Comparison of ENCODE assay signal across 8 mouse cellular contexts in the genomic region with DNA sequence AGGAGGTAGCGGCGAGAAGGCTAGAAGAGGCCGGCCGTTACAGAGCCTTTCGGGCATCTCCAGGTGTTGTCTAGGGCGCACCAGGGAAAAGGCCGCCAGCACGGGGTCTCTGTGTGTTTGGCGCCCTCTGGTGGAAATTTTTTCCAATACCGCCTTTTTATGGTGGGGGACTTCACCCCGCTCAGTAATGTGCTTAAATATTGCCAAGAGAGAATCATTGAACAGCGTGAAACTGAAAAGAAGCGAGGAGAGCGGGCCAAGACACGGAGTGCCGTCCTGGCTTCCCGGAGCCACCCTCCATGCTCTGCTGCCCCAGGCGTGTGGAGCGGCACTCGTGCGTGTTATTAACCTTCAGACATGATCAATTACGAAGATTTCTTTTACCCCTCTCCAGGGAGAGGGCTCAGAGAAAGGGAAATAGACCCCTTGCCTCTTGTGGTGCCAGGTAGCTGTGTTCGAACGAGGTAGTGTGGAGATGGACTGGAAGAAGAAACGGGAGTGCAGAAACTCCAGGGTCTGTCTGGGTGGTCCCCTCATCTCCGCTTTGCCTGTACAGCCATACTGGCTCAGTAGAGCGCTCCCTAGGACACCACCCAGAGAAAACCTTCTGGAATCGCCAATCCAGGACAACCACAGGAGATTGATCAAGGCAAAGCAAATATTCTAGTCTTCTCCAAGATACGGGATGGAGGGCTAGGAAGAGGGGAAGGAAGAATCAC. TPM values are rescaled to one million over a fixed set of nuclear protein-coding genes. Genes with fewer than 3 reads are reported as not detected.
A peak's percentile ranks its signal among the peaks of the same experiment; 100 is the strongest.
DNase-seq lines count a peak whose midpoint lies in the region; ATAC-seq and TF ChIP-seq lines count a peak whose summit lies in the region.

No protein-coding gene starts in this region.

- peak in 1 of 2 experiments; percentile 51 for DNase-seq in spleen, adult 2 months (ENCODE audit: low read depth in 1 of 2, low spot score in 2 of 2)
- no peak for DNase-seq in spleen, adult 12 weeks (ENCODE audit: low spot score)
- DNase-seq in adrenal gland, postnatal 36 days, result peak; percentile 43 to 69
- DNase-seq in kidney, adult 8-10 months, result peak; percentile 13 to 43
- DNase-seq in lung, adult 2 months, result peak; percentile 28
- peak; percentile 85 for DNase-seq in retina, embryonic 14.5 days (ENCODE audit: low spot score)

- no peak overlapping the region for H3K27ac ChIP-seq in spleen, adult 2 months (ENCODE audit: insufficient read depth, low read length)
- H3K27ac ChIP-seq in forebrain, embryonic 16.5 days (ENCODE audit: low read length), result peak overlapping the region; percentile 94

- H3K4me1 ChIP-seq in spleen, adult 2 months (ENCODE audit: control insufficient read depth, insufficient read depth, insufficient read length), result peaks cover 17% of the 10 kb centered on the region
- peaks cover 29% of the 10 kb centered on the region for H3K4me1 ChIP-seq in forebrain, embryonic 16.5 days (replicated peaks; ENCODE audit: control insufficient read depth, insufficient read depth, low read length)
- no peaks in the 10 kb centered on the region for H3K4me1 ChIP-seq in lung, adult 2 months (ENCODE audit: control insufficient read depth, insufficient read depth, low read length)

- no peaks in the 10 kb centered on the region for H3K9me3 ChIP-seq in forebrain, embryonic 16.5 days (ENCODE audit: control insufficient read depth, low read length)

- ATAC-seq in forebrain, embryonic 16.5 days, result peak; percentile 64
- ATAC-seq in inflammation-experienced regulatory T-cells, adult 6 months, result no peak

- TF ChIP-seq CTCF in spleen, adult 2 months (IDR thresholded peaks at IDR 0.05; ENCODE audit: extremely low read depth, insufficient read depth, insufficient read length, insufficient replicate concordance), result peak; percentile 44; the same call in 1 of the 2 replicates
- TF ChIP-seq CTCF in lung, adult 2 months (IDR thresholded peaks at IDR 0.05; ENCODE audit: insufficient read depth, low read length), result peak; percentile 19; the same call in 1 of the 2 replicates

- TF ChIP-seq POLR2A in spleen, adult 2 months (IDR thresholded peaks at IDR 0.05; ENCODE audit: low read depth, low read length), result no peak
- no peak for TF ChIP-seq POLR2A in lung, adult 2 months (IDR thresholded peaks at IDR 0.05; ENCODE audit: borderline replicate concordance, extremely low read depth, low read depth, low read length)

- WGBS in spleen, adult 2 months, result 6% methylated on average over 29 of the region's 29 CpGs
- under 1% methylated on average over 29 of the region's 29 CpGs for WGBS in forebrain, embryonic 16.5 days
- WGBS in lung, adult 2 months, result 2% methylated on average over 29 of the region's 29 CpGs

- H3K4me3 ChIP-seq in spleen, adult 2 months (ENCODE audit: extremely low read depth, insufficient read depth, insufficient read length), result no peak overlapping the region; the same call in 1 of the 2 replicates
- peak overlapping the region; percentile 53 for H3K4me3 ChIP-seq in forebrain, embryonic 16.5 days (replicated peaks; ENCODE audit: low read length)
- H3K4me3 ChIP-seq in lung, adult 2 months (replicated peaks; ENCODE audit: extremely low read depth, low read depth, low read length), result no peak overlapping the region

- peak overlapping the region; percentile 65 for H3K4me2 ChIP-seq in forebrain, embryonic 16.5 days (ENCODE audit: low read length)

- peak overlapping the region; percentile 57 for H3K9ac ChIP-seq in forebrain, embryonic 16.5 days (replicated peaks; ENCODE audit: low read depth, low read length)

- H3K27me3 ChIP-seq in spleen, adult 2 months (ENCODE audit: control insufficient read depth, insufficient read depth, low read length), result peaks cover 20% of the 10 kb centered on the region
- peaks cover 29% of the 10 kb centered on the region for H3K27me3 ChIP-seq in forebrain, embryonic 16.5 days (replicated peaks; ENCODE audit: control insufficient read depth, insufficient read depth, low read length)

- no peaks in the 10 kb centered on the region for H3K36me3 ChIP-seq in spleen, adult 2 months (ENCODE audit: control insufficient read depth, insufficient read depth, low read length)
- H3K36me3 ChIP-seq in forebrain, embryonic 16.5 days (ENCODE audit: control insufficient read depth, insufficient read depth), result no peaks in the 10 kb centered on the region

RNA-seq across cellular contexts. Expression of a gene that starts 8.4 kb away (rescaled TPM):
- 4.4 and 7.2 TPM in 2 replicates for polyA plus RNA-seq in spleen, adult 2 months (2012; rRNA removed)
- 1 to 10 TPM; 3.0 to 3.5 TPM for total RNA-seq in adrenal gland, postnatal 36 days (2021)
- polyA plus RNA-seq in forebrain, embryonic 16.5 days (2015; fragmentation: Nextera tagmentation; extraction: Ambion mirVana), result 77.5 and 96.0 TPM in 2 replicates
- polyA plus RNA-seq in lung, adult 2 months (2012; rRNA removed), result 0.28 and 0.37 TPM in 2 replicates
- under 1 TPM in 2 of 3 experiments, not detected in 1; 0.25 to 0.35 TPM for polyA plus RNA-seq in inflammation-experienced regulatory T-cells, adult 6 months (2017; shearing (Covaris generic))

RNA-seq across cellular contexts. Expression of a gene that starts 52.6 kb away (rescaled TPM):
- 0.13 and 0.21 TPM in 2 replicates for polyA plus RNA-seq in spleen, adult 2 months (2012; rRNA removed)
- under 1 TPM in 1 of 2 experiments, not detected in 1; 0.26 TPM for total RNA-seq in adrenal gland, postnatal 36 days (2021)
- polyA plus RNA-seq in forebrain, embryonic 16.5 days (2015; fragmentation: Nextera tagmentation; extraction: Ambion mirVana), result 1.3 and 2.6 TPM in 2 replicates
- polyA plus RNA-seq in lung, adult 2 months (2012; rRNA removed), result 3.5 and 4.4 TPM in 2 replicates
- polyA plus RNA-seq in inflammation-experienced regulatory T-cells, adult 6 months (2017; shearing (Covaris generic)), result not detected
